Mouse (Mus musculus) liver, embryonic 11.5 days (tissue): ENCODE measurements around the gene Olfr1257. TPM values are rescaled to one million over a fixed set of nuclear protein-coding genes. Genes with fewer than 3 reads are reported as not detected.
"Not testable (repeated sequence)": the region's sequence is repeated elsewhere in the genome, so short reads cannot be mapped to it uniquely, and the experiment has no call there.

Source experiments
- ATAC-seq: fragments of 200-750 bp; cut with Nextera tagmentation; replicated peaks from 2 replicates; pipeline ENCODE4 v1.8.0; 2017; ENCODE audit warnings: moderate number of reproducible peaks, mild to moderate bottlenecking, moderate TSS enrichment, moderate library complexity; ENCODE audit not compliant: low FRiP score
- DNase-seq: peaks from one replicate; pipeline ENCODE4 v3.0.0-alpha.2; 2017; ENCODE audit warnings: low spot score
- H3K27ac ChIP-seq: fragments of 300-500 bp; sonication (generic); 2 replicates; pipeline ENCODE4 v1.5.1; 2014; ENCODE audit warnings: mild to moderate bottlenecking, low read depth, low read length, control low read depth
- H3K27me3 ChIP-seq: fragments of 300-500 bp; sonication (generic); replicated peaks from 2 replicates; pipeline ENCODE4 v1.6.1; 2014; ENCODE audit warnings: low read length, mixed read lengths; ENCODE audit not compliant: control insufficient read depth, insufficient read depth
- H3K36me3 ChIP-seq: fragments of 300-500 bp; sonication (generic); 2 replicates; pipeline ENCODE4 v1.6.1; 2014; ENCODE audit warnings: mild to moderate bottlenecking, low read length, moderate library complexity, mixed read lengths; ENCODE audit not compliant: control insufficient read depth, insufficient read depth
- H3K4me1 ChIP-seq: fragments of 300-500 bp; sonication (generic); replicated peaks from 2 replicates; pipeline ENCODE4 v1.6.1; 2014; ENCODE audit warnings: low read length, mixed read lengths; ENCODE audit not compliant: control insufficient read depth, insufficient read depth
- H3K4me2 ChIP-seq: fragments of 300-500 bp; sonication (generic); 2 replicates; pipeline ENCODE4 v1.6.1; 2014; ENCODE audit warnings: mild to moderate bottlenecking, control low read depth, moderate library complexity
- H3K4me3 ChIP-seq: fragments of 300-500 bp; sonication (generic); 2 replicates; pipeline ENCODE4 v1.5.1; 2014; ENCODE audit warnings: low read depth, low read length, control low read depth
- H3K9ac ChIP-seq: fragments of 300-500 bp; sonication (generic); 2 replicates; pipeline ENCODE4 v1.6.1; 2014; ENCODE audit warnings: low read depth, low read length, control low read depth
- H3K9me3 ChIP-seq: fragments of 300-500 bp; sonication (generic); 2 replicates; pipeline ENCODE4 v1.6.1; 2016; ENCODE audit warnings: low read length, inconsistent platforms, mixed read lengths; ENCODE audit not compliant: control insufficient read depth
- WGBS: fragments of 180-500 bp; shearing (Covaris S2); extraction: QIAGEN DNeasy Blood & Tissue Kit; methylation state at CpG from one replicate; pipeline ENCODE4 v1.1.7; 2014; 5-methylcytosine and 5-hydroxymethylcytosine counted together
- polyA plus RNA-seq: library from polyadenylated mRNA; unstranded; fragments of >200 nt; fragmentation: Nextera tagmentation; extraction: Ambion mirVana; gene quantifications from 2 replicates; pipeline ENCODE4 v1.2.1, GENCODE M21; 2014

Gene Olfr1257
- not detected in 2 replicates for polyA plus RNA-seq

- Histone ChIP-seq H3K9ac (no peak within 1 kb of the TSS), H3K4me2 (no peak within 1 kb of the TSS), H3K4me3 (no peak within 1 kb of the TSS), H3K36me3 (no peaks in the 10 kb centered on the region), H3K9me3 (no peaks in the 10 kb centered on the region), H3K27ac (no peak within 1 kb of the TSS), H3K27me3 (no peaks in the 10 kb centered on the region), H3K4me1 (no peaks in the 10 kb centered on the region)
- ATAC-seq (no peak), DNase-seq (no peak)
- WGBS: 80% methylated on average over 1 of the region's 1 CpGs
Observed at GRCm38 (mm10) chr2:89878137-89878536, at the start of gene Olfr1257. TSS of gene Olfr1257 (plus strand) at chr2:89878437.

GRCm38 (mm10) chr2:89841455-89841854 lies 36.8 kb upstream of the Olfr1257 start, which contains the start of gene Olfr1256:
TSS of gene Olfr1256 (minus strand) at chr2:89841555.
- H3K36me3 ChIP-seq: no peaks in the 10 kb centered on the region
- 53% methylated on average over 2 of the region's 2 CpGs for WGBS
- no peak within 1 kb of the TSS for H3K27ac ChIP-seq
- H3K4me1 ChIP-seq: no peaks in the 10 kb centered on the region
- no peaks in the 10 kb centered on the region for H3K27me3 ChIP-seq
- H3K9ac ChIP-seq: no peak within 1 kb of the TSS
- DNase-seq (no peak), ATAC-seq (no peak)
- H3K9me3 ChIP-seq: no peaks in the 10 kb centered on the region
- no peak within 1 kb of the TSS for H3K4me3 ChIP-seq
- no peak within 1 kb of the TSS for H3K4me2 ChIP-seq

- Histone ChIP-seq H3K27ac (no peak within 1 kb of the TSS), H3K4me1 (no peaks in the 10 kb centered on the region), H3K27me3 (no peaks in the 10 kb centered on the region), H3K4me3 (no peak within 1 kb of the TSS), H3K9me3 (no peaks in the 10 kb centered on the region), H3K4me2 (no peak within 1 kb of the TSS), H3K36me3 (no peaks in the 10 kb centered on the region), H3K9ac (no peak within 1 kb of the TSS)
- WGBS: 75% methylated on average over 5 of the region's 5 CpGs
- DNase-seq (no peak), ATAC-seq (no peak)
Observed at GRCm38 (mm10) chr2:89848105-89848504, 30.1 kb upstream of the Olfr1257 start, which contains the start of gene Olfr48. TSS of gene Olfr48 (minus strand) at chr2:89848205.

DNA sequence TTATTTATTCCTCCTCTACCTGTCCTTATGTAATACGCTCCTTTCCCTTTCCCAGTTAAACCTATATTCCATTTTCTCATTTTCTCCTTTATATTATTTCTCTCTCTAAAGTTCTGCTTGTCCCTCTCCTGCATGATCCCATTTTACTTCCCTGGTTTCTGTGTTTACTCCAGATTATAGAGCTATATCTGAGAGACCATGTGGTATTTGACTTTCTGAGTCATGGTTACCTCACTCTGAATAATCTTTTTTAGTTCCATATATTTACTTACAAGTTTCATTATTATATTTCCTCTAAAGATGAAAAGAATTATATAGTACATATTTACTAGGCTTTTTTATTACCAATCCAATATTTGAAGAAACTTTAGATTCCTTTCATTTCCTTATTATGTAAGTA lies 29.0 kb upstream of the Olfr1257 start:
- Histone ChIP-seq H3K4me2 (no peak overlapping the region), H3K27ac (no peak overlapping the region), H3K36me3 (no peaks in the 10 kb centered on the region), H3K27me3 (no peaks in the 10 kb centered on the region), H3K9me3 (no peaks in the 10 kb centered on the region), H3K4me3 (no peak overlapping the region), H3K4me1 (no peaks in the 10 kb centered on the region), H3K9ac (no peak overlapping the region)
- 96% methylated on average over 1 of the region's 1 CpGs for WGBS
- DNase-seq (no peak), ATAC-seq (no peak)

GRCm38 (mm10) chr2:89912616-89913015 lies 34.4 kb downstream of the Olfr1257 start:
- H3K9me3 ChIP-seq, H3K9ac ChIP-seq, H3K27me3 ChIP-seq, H3K4me1 ChIP-seq, H3K36me3 ChIP-seq, DNase-seq, H3K27ac ChIP-seq, H3K4me2 ChIP-seq, ATAC-seq, H3K4me3 ChIP-seq: not testable (repeated sequence)
- WGBS: 84% methylated on average over 9 of the region's 9 CpGs

DNA sequence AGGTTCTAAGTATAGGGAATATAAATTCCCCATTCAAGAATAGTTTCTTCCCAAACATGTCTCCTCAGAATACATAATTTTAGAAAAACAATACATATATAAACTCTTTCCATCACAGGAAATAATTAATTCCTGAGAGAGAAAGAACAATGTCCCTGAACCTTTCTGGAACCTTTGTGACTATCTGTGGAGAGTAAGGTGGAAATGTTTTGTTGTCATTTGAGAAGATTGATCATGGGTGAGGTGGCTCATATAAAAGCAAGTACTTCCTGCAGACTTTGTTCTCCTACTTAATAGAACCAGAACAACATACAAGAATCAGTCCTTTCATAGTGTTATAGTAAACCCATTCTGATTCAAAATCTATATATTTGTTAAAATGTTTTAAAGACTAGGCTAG lies 48.8 kb downstream of the Olfr1257 start, which contains the start of gene Olfr1258:
Gene Olfr1258 (plus strand): TSS at position 301 of the 400 bp plus-strand sequence.
- no peaks in the 10 kb centered on the region for H3K36me3 ChIP-seq
- no peaks in the 10 kb centered on the region for H3K27me3 ChIP-seq
- DNase-seq (no peak), ATAC-seq (no peak)
- H3K9me3 ChIP-seq: no peaks in the 10 kb centered on the region
- no peaks in the 10 kb centered on the region for H3K4me1 ChIP-seq
- no peak within 1 kb of the TSS for H3K4me3 ChIP-seq
- no peak within 1 kb of the TSS for H3K9ac ChIP-seq
- H3K27ac ChIP-seq: no peak within 1 kb of the TSS
- H3K4me2 ChIP-seq: no peak within 1 kb of the TSS

Other genes starting within 250 kb of the Olfr1257 start
- not detected in 2 replicates for gene Olfr1249, start 243.5 kb upstream of the Olfr1257 start, polyA plus RNA-seq
- gene Olfr1250, start 217.0 kb upstream of the Olfr1257 start, polyA plus RNA-seq: not detected in 2 replicates
- gene Olfr1251, start 206.5 kb upstream of the Olfr1257 start, polyA plus RNA-seq: not detected in 2 replicates
- not detected in 2 replicates for gene Olfr1252, start 153.4 kb upstream of the Olfr1257 start, polyA plus RNA-seq
- not detected in 2 replicates for gene Olfr1253, start 121.3 kb upstream of the Olfr1257 start, polyA plus RNA-seq
- gene Olfr1254, start 84.8 kb upstream of the Olfr1257 start, polyA plus RNA-seq: not detected in 2 replicates
- not detected in 2 replicates for gene Olfr1255, start 66.4 kb upstream of the Olfr1257 start, polyA plus RNA-seq
- gene Olfr1256, start 36.9 kb upstream of the Olfr1257 start, polyA plus RNA-seq: not detected in 2 replicates
- gene Olfr48, start 30.2 kb upstream of the Olfr1257 start, polyA plus RNA-seq: not detected in 2 replicates
- gene Olfr1258, start 48.9 kb downstream of the Olfr1257 start, polyA plus RNA-seq: not detected in 2 replicates
- gene Olfr1259, start 70.2 kb downstream of the Olfr1257 start, polyA plus RNA-seq: not detected in 2 replicates
- gene Olfr1260, start 95.9 kb downstream of the Olfr1257 start, polyA plus RNA-seq: not detected in 2 replicates
- gene Olfr1261, start 112.8 kb downstream of the Olfr1257 start, polyA plus RNA-seq: not detected in 2 replicates
- gene Olfr1262, start 121.7 kb downstream of the Olfr1257 start, polyA plus RNA-seq: not detected in 2 replicates
- not detected in 2 replicates for gene Olfr1263, start 133.7 kb downstream of the Olfr1257 start, polyA plus RNA-seq
- not detected in 2 replicates for gene Olfr1264, start 147.1 kb downstream of the Olfr1257 start, polyA plus RNA-seq
- gene Olfr1265, start 156.9 kb downstream of the Olfr1257 start, polyA plus RNA-seq: not detected in 2 replicates
- not detected in 2 replicates for gene Olfr140, start 185.2 kb downstream of the Olfr1257 start, polyA plus RNA-seq
- gene Olfr1269, start 243.0 kb downstream of the Olfr1257 start, polyA plus RNA-seq: not detected in 2 replicates